9 mouse cellular contexts compared by ENCODE assay signal in the genomic region with DNA sequence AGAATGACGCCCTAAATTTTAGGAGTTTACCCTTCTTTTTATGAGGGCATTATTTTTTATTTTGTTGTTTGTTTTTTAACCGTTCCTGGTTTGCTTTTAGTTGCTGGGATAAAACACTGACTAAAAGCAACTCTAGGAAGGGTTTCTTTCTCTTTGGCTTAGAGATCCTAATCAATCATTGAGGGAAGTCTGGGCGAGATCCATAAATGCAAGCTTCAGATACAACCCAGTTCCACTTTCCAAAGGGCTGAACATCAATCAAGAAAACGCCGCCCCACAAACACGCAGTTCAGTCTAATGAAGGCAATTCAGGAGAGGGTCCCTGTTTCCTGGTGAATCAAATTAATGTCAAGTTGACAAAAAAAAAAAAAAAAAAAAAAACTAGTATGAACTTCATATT. TPM values are rescaled to one million over a fixed set of nuclear protein-coding genes. Genes with fewer than 3 reads are reported as not detected.
DNase-seq lines count a peak whose midpoint lies in the region; ATAC-seq and TF ChIP-seq lines count a peak whose summit lies in the region.
"Had no signal": no experiment of that assay in that cellular context is flagged by ENCODE, and none has a peak within 500 bp of the region (broad histone marks: within the 10 kb centered on the region; RNA-seq: fewer than 3 reads in every experiment).

No protein-coding gene starts in this region.

- H3K4me3 ChIP-seq in heart, embryonic 14.5 days (ENCODE audit: control insufficient read depth in 1 of 2, insufficient read depth in 1 of 2, low read depth in 1 of 2, low read length in 2 of 2), result peak overlapping the region in 1 of 2 experiments; percentile 77; a peak in 2 of 4 replicates
- H3K4me3 ChIP-seq in bone marrow macrophage, adult 2 months (ENCODE audit: insufficient read depth, low read length), result peak overlapping the region; percentile 78
- H3K4me3 ChIP-seq in hindbrain, embryonic 12.5 days, result peak overlapping the region; percentile 70
- H3K4me3 ChIP-seq in midbrain, embryonic 11.5 days (ENCODE audit: low read depth, low read length), result peak overlapping the region; percentile 52; the same call in 1 of the 2 replicates

- no peak overlapping the region for H3K27ac ChIP-seq in heart, embryonic 14.5 days (replicated peaks in 1 of 2; ENCODE audit: control insufficient read depth in 1 of 2, insufficient read depth in 1 of 2, low read depth in 2 of 2, low read length in 2 of 2)
- H3K27ac ChIP-seq in bone marrow macrophage, adult 2 months (ENCODE audit: insufficient read depth, low read depth, low read length), result no peak overlapping the region
- 0 out of 2 replicates have a peak overlapping the region, but pooled peaks have one; percentile 95 for H3K27ac ChIP-seq in hindbrain, embryonic 12.5 days
- no peak overlapping the region for H3K27ac ChIP-seq in midbrain, embryonic 11.5 days (ENCODE audit: low read depth, low read length)

- peaks cover 30% of the 10 kb centered on the region for H3K36me3 ChIP-seq in heart, embryonic 14.5 days (ENCODE audit: control insufficient read depth, insufficient read depth, low read length)
- peaks cover 14% of the 10 kb centered on the region for H3K36me3 ChIP-seq in hindbrain, embryonic 12.5 days
- peaks cover 3% of the 10 kb centered on the region; the same call in 1 of the 2 replicates for H3K36me3 ChIP-seq in midbrain, embryonic 11.5 days (ENCODE audit: control insufficient read depth, insufficient read depth, low read length)

- H3K9ac ChIP-seq in heart, embryonic 14.5 days (ENCODE audit: low read length), result peak overlapping the region; percentile 85
- no peak overlapping the region for H3K9ac ChIP-seq in hindbrain, embryonic 12.5 days
- H3K9ac ChIP-seq in midbrain, embryonic 11.5 days (ENCODE audit: low read length), result no peak overlapping the region; the same call in 1 of the 2 replicates

- peaks cover 0 to 9% of the 10 kb centered on the region in 2 experiments; a peak in 1 of 4 replicates for H3K4me1 ChIP-seq in heart, embryonic 14.5 days (ENCODE audit: control insufficient read depth in 2 of 2, insufficient read depth in 2 of 2, low read length in 2 of 2)
- H3K4me1 ChIP-seq in bone marrow macrophage, adult 2 months (ENCODE audit: control insufficient read depth, insufficient read depth, low read length), result peaks cover 3% of the 10 kb centered on the region; the same call in 1 of the 2 replicates
- no peaks in the 10 kb centered on the region for H3K4me1 ChIP-seq in hindbrain, embryonic 12.5 days
- no peaks in the 10 kb centered on the region for H3K4me1 ChIP-seq in midbrain, embryonic 11.5 days (ENCODE audit: control insufficient read depth, insufficient read depth, low read length)

- no peaks in the 10 kb centered on the region for H3K27me3 ChIP-seq in heart, embryonic 14.5 days (ENCODE audit: control insufficient read depth, insufficient read depth, low read length)
- no peaks in the 10 kb centered on the region for H3K27me3 ChIP-seq in hindbrain, embryonic 12.5 days
- no peaks in the 10 kb centered on the region for H3K27me3 ChIP-seq in midbrain, embryonic 11.5 days (ENCODE audit: control insufficient read depth, insufficient read depth, low read length)

- H3K9me3 ChIP-seq in heart, embryonic 14.5 days (ENCODE audit: control insufficient read depth, low read length), result no peaks in the 10 kb centered on the region
- no peaks in the 10 kb centered on the region for H3K9me3 ChIP-seq in hindbrain, embryonic 12.5 days (replicated peaks)
- H3K9me3 ChIP-seq in midbrain, embryonic 11.5 days (ENCODE audit: control insufficient read depth, low read length), result no peaks in the 10 kb centered on the region
- H3K9me3 ChIP-seq: G1E had no signal

- TF ChIP-seq POLR2A in bone marrow macrophage, adult 2 months (IDR thresholded peaks at IDR 0.05; ENCODE audit: borderline replicate concordance, low read depth, low read length), result no peak

- intact Hi-C loops in heart, postnatal 10 days (cut with DNase I), result no loop called here
- intact Hi-C loops in gastrocnemius, postnatal 36 days (cut with DNase I), result no loop called here

- TF ChIP-seq CTCF in bone marrow macrophage, adult 2 months (IDR thresholded peaks at IDR 0.05; ENCODE audit: low read depth, low read length), result no peak

- no peak for DNase-seq in heart, postnatal 10 days
- DNase-seq in midbrain, embryonic 11.5 days (ENCODE audit: low spot score, missing footprints), result peak; percentile 86
- DNase-seq in thymus, postnatal 25 days, result no peak
- DNase-seq in natural killer cell, adult 2 months (ENCODE audit: low spot score in 2 of 2), result no peak
- no peak for DNase-seq in gastrocnemius, postnatal 36 days

- ATAC-seq in heart, embryonic 14.5 days (ENCODE audit: insufficient number of reproducible peaks, insufficient read depth, low FRiP score, low read depth), result no peak
- no peak for ATAC-seq in hindbrain, embryonic 12.5 days (ENCODE audit: low FRiP score)
- no peak for ATAC-seq in midbrain, embryonic 11.5 days (ENCODE audit: low FRiP score)

- H3K4me2 ChIP-seq in heart, embryonic 14.5 days (ENCODE audit: low read length), result peak overlapping the region; percentile 87
- H3K4me2 ChIP-seq in hindbrain, embryonic 12.5 days (replicated peaks), result peak overlapping the region; percentile 61
- peak overlapping the region; percentile 63 for H3K4me2 ChIP-seq in midbrain, embryonic 11.5 days

- WGBS in heart, embryonic 14.5 days, result 34% methylated on average over 6 of the region's 6 CpGs
- 27% methylated on average over 6 of the region's 6 CpGs for WGBS in hindbrain, embryonic 12.5 days
- WGBS in midbrain, embryonic 11.5 days, result 47% methylated on average over 6 of the region's 6 CpGs

RNA-seq across cellular contexts. Expression of gene Coq3, which starts 0.7 kb away (rescaled TPM):
- 20.2 and 21.0 TPM in 2 replicates for polyA plus RNA-seq in heart, embryonic 14.5 days (2014; fragmentation: Nextera tagmentation; extraction: Ambion mirVana)
- total RNA-seq in heart, postnatal 10 days (2021), result 10 to 100 TPM; 28.4 to 29.0 TPM
- 5.4 and 6.0 TPM in 2 replicates for polyA plus RNA-seq in bone marrow macrophage, adult 2 months (2012; ENCODE audit: insufficient read depth, insufficient read length, missing spikeins)
- polyA plus RNA-seq in hindbrain, embryonic 12.5 days (2016; fragmentation: Nextera tagmentation; extraction: Ambion mirVana), result 11.0 and 11.3 TPM in 2 replicates
- polyA plus RNA-seq in midbrain, embryonic 11.5 days (2014; fragmentation: Nextera tagmentation; extraction: Ambion mirVana), result 11.2 and 13.3 TPM in 2 replicates
- total RNA-seq in gastrocnemius, postnatal 36 days (2021), result 10 to 100 TPM; 13.7 to 16.4 TPM

RNA-seq across cellular contexts. Expression of gene Pnisr, which starts 31.4 kb away (rescaled TPM):
- polyA plus RNA-seq in heart, embryonic 14.5 days (2014; fragmentation: Nextera tagmentation; extraction: Ambion mirVana), result 85.3 and 86.0 TPM in 2 replicates
- 10 to 100 TPM; 49.0 to 52.2 TPM for total RNA-seq in heart, postnatal 10 days (2021)
- polyA plus RNA-seq in bone marrow macrophage, adult 2 months (2012; ENCODE audit: insufficient read depth, insufficient read length, missing spikeins), result 203 and 253 TPM in 2 replicates
- 202 and 236 TPM in 2 replicates for polyA plus RNA-seq in hindbrain, embryonic 12.5 days (2016; fragmentation: Nextera tagmentation; extraction: Ambion mirVana)
- 181 and 215 TPM in 2 replicates for polyA plus RNA-seq in midbrain, embryonic 11.5 days (2014; fragmentation: Nextera tagmentation; extraction: Ambion mirVana)
- total RNA-seq in gastrocnemius, postnatal 36 days (2021), result 10 to 100 TPM; 34.2 to 38.9 TPM

RNA-seq across cellular contexts. Expression of gene Faxc, which starts 52.4 kb away (rescaled TPM):
- 3.8 and 4.1 TPM in 2 replicates for polyA plus RNA-seq in heart, embryonic 14.5 days (2014; fragmentation: Nextera tagmentation; extraction: Ambion mirVana)
- total RNA-seq in heart, postnatal 10 days (2021), result 1 to 10 TPM; 2.3 to 2.5 TPM
- polyA plus RNA-seq in bone marrow macrophage, adult 2 months (2012; ENCODE audit: insufficient read depth, insufficient read length, missing spikeins), result not detected in 2 replicates
- 26.9 and 30.1 TPM in 2 replicates for polyA plus RNA-seq in hindbrain, embryonic 12.5 days (2016; fragmentation: Nextera tagmentation; extraction: Ambion mirVana)
- polyA plus RNA-seq in midbrain, embryonic 11.5 days (2014; fragmentation: Nextera tagmentation; extraction: Ambion mirVana), result 20.9 and 21.4 TPM in 2 replicates
- under 1 TPM; 0.54 to 0.81 TPM for total RNA-seq in gastrocnemius, postnatal 36 days (2021)
- polyA plus RNA-seq: G1E had no signal
